Mouse (Mus musculus) gastrocnemius, adult 18-20 months (tissue): ENCODE data around the gene Plcb1. TPM values are rescaled to one million over a fixed set of nuclear protein-coding genes. Genes with fewer than 3 reads are reported as not detected.

ENCODE experiments used
- DNase-seq: peaks from one replicate; pipeline ENCODE4 v3.0.0; 2021; ENCODE audit warnings: low spot score
- total RNA-seq, 2 experiments: library from RNA; stranded (reverse); gene quantifications; 2 replicates each; pipeline ENCODE4 v1.2.3; 2021

The Plcb1 gene
- total RNA-seq, 2 experiments from 2014 or later, result 1.3 to 1.4 TPM

DNA sequence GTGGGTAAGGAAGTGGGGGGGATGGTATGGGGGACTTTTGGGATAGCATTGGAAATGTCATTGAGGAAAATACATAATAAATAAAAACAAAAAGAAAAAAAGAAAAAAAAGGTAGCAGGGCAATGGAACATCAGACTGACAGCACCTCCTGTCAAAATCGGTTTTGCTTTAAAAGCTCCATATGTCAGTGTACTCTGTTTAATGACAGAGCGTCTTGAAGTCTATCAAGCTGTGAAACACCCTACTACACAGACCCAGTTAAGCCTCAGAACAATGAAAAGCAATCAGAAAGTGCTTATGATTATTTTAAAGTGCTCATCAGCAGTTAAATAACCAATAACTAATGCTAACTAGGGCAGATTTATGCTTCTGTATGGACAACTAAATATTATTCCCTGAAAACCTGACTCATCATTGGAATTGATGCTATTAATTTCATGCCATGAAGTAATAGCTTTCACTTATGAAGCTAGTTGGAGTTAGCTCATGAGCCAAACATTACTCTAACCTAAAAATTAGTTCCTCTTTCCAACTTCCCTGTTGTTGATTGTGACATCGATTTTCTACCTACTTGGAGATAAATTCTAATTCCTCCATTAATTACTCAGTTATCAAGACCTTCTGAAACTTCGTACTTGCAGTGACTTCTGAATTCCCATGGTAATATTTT lies 717.6 kb downstream of the Plcb1 start:
- DNase-seq, result no peak

DNA sequence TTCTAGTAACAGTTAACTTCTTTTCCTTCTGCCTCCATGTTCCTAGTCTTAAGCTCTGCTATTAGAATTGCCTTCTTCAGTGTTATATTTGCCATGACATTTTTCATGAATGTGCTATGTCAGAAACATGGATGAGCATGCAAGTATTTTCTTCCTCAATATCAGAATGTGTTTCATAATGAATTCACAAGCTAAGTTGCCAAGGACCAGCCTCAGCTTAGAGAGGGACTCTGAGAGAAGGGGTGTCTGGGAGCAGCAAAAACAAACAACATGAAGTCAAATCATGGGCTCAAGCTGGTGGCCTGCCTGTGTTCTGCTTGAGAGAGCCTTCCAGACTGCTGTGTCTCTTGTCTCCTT lies 718.1 kb downstream of the Plcb1 start:
- no peak for DNase-seq

DNA sequence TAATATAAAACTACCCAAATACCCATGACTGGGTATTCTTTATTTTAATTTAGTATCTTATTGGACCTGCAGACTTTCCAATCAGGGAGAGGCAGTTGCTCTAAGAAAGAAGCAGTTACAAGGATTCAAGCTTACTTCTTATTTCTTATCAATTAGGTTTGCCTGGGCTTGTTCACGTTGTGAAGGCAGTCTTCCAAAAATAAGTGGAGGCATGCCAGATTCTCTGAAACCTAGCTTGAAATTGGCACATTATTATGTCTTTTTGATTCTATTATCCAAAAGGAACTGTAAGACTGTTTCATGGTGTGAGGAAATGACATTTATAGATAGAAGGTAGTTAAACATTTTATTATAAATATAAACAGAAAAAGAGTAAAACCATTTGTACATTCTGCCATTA lies 721.2 kb downstream of the Plcb1 start:
- DNase-seq, result no peak

DNA sequence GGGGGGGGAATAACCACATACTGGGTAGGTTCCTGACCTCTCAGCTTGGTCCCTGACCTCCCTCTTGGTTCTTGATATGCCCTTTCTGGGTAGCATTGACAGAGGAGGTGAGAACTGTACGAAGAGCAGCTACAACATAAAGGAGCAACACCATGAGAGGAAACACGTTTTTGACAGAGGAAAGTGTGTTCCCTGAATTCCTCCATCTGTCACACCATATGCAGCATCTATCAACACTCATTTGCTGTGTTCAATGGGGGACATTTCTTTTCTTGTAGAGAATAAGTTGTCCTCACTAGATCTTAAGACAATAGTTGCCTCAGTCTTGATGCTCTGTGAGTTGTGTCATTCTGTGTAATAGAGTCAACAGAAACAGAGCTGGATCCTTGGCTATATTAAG lies 733.1 kb downstream of the Plcb1 start:
- DNase-seq, result no peak

Other genes starting within 250 kb of the Plcb1 start
- gene Hao1, start 231.7 kb upstream of the Plcb1 start, total RNA-seq, result not detected
- 10 to 100 TPM; 14.4 to 14.8 TPM for gene Tmx4, start 141.9 kb upstream of the Plcb1 start, total RNA-seq